Mouse (Mus musculus): Measurements from ENCODE around the gene Sorcs2.

- no peak for TF ChIP-seq CTCF (IDR thresholded peaks at IDR 0.05; ENCODE audit: borderline replicate concordance, control insufficient read depth, extremely low read depth, insufficient read depth, low read length, poor library complexity)
- TF ChIP-seq POLR2A (IDR thresholded peaks at IDR 0.05; ENCODE audit: control insufficient read depth, extremely low read depth, insufficient read depth, low read length, poor library complexity), result no peak
These were observed 408.4 kb downstream of the Sorcs2 start for GRCm38 (mm10) chr5:35989506-35989905.

All from thymus, adult 2 months (tissue).